Mouse (Mus musculus) hindbrain, embryonic 15.5 days (tissue): ENCODE measurements around the gene Tor1b. TPM values are rescaled to one million over a fixed set of nuclear protein-coding genes. Genes with fewer than 3 reads are reported as not detected.
"Not testable (repeated sequence)": the region's sequence is repeated elsewhere in the genome, so short reads cannot be mapped to it uniquely, and the experiment has no call there.

Experiments used
- ATAC-seq: fragments of 200-750 bp; cut with Nextera tagmentation; 2 replicates; pipeline ENCODE4 v1.8.0; 2017; ENCODE audit warnings: low read depth, moderate number of reproducible peaks, moderate TSS enrichment; ENCODE audit not compliant: low FRiP score
- H3K27ac ChIP-seq: fragments of 300-500 bp; sonication (generic); replicated peaks from 2 replicates; pipeline ENCODE4 v1.5.1; 2015; ENCODE audit warnings: mild to moderate bottlenecking, inconsistent platforms
- H3K27me3 ChIP-seq: fragments of 300-500 bp; sonication (generic); 2 replicates; pipeline ENCODE4 v1.6.1; 2015; ENCODE audit warnings: control low read depth, inconsistent platforms
- H3K36me3 ChIP-seq: fragments of 300-500 bp; sonication (generic); 2 replicates; pipeline ENCODE4 v1.6.1; 2015; ENCODE audit warnings: control low read depth, inconsistent platforms
- H3K4me1 ChIP-seq: fragments of 300-500 bp; sonication (generic); replicated peaks from 2 replicates; pipeline ENCODE4 v1.6.1; 2015; ENCODE audit warnings: control low read depth, inconsistent platforms
- H3K4me2 ChIP-seq: fragments of 300-500 bp; sonication (generic); 2 replicates; pipeline ENCODE4 v1.6.1; 2015; ENCODE audit warnings: moderate library complexity, mild to moderate bottlenecking, inconsistent platforms
- H3K4me3 ChIP-seq: fragments of 300-500 bp; sonication (generic); 2 replicates; pipeline ENCODE4 v1.5.1; 2015; ENCODE audit warnings: mild to moderate bottlenecking, inconsistent platforms
- H3K9ac ChIP-seq: fragments of 300-500 bp; sonication (generic); 2 replicates; pipeline ENCODE4 v1.6.1; 2015; ENCODE audit warnings: inconsistent platforms
- H3K9me3 ChIP-seq: fragments of 300-500 bp; sonication (generic); 2 replicates; pipeline ENCODE4 v1.6.1; 2016; ENCODE audit warnings: control low read depth, inconsistent platforms
- WGBS: fragments of 180-500 bp; shearing (Covaris S2); methylation state at CpG from one replicate; pipeline ENCODE4 v1.1.7; 2015; 5-methylcytosine and 5-hydroxymethylcytosine counted together
- polyA plus RNA-seq: library from polyadenylated mRNA; unstranded; fragments of >200 nt; fragmentation: Nextera tagmentation; extraction: Ambion mirVana; gene quantifications from 2 replicates; pipeline ENCODE4 v1.2.1, GENCODE M21; 2015

The Tor1b gene
- polyA plus RNA-seq, 1 experiment from 2014 or later = 18.8 TPM

DNA sequence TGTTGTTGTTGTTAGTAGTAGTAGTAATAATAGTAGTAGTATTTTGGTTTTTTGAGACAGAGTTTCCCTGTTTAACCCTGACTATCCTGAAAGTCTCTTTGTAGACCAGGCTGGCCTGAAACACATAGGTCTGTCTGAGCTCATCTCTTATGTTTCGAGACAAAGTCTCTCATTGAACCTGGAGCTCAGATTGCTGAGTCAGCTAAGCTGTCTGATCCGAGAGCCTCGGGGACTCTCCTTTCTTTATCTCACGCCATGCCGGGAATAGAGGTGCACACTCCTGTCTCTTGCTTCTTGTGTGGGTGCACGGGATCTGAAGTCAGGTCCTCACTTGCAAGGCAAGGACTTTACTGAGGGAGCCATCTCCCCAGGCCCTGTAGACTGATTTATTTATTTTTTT lies 19.7 kb upstream of the Tor1b start:
- H3K9ac ChIP-seq = no peak overlapping the region
- H3K4me3 ChIP-seq = no peak overlapping the region
- H3K4me2 ChIP-seq = no peak overlapping the region
- no peaks in the 10 kb centered on the region for H3K9me3 ChIP-seq
- 69% methylated on average over 6 of the region's 6 CpGs for WGBS
- no peak for ATAC-seq
- no peaks in the 10 kb centered on the region for H3K36me3 ChIP-seq
- no peak overlapping the region for H3K27ac ChIP-seq
- no peaks in the 10 kb centered on the region for H3K27me3 ChIP-seq
- H3K4me1 ChIP-seq = peaks cover 17% of the 10 kb centered on the region

DNA sequence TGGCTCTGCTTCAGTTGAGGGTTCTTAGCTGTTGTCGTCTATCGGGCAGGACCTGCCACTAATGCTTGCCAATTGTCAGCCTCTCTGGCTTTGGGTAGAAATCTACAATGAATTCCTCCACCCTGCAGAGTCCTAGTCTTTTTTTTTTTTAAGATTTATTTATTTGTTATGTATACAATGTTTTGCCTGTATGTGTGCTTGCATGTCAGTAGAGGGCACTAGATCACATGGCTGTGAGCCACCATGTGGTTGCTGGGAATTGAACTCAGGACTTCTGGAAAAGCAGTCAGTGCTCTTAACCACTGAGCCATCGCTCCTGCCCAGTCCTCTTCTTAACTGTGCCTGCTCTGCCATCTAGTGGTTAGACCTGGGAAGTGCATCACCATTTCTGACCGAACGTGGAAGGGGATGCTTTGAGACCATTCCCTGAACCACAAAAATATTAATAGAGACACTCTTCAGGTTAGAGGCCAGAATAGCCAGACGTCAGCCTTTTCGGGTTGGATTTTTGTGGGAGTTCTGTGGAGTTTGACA lies 18.8 kb upstream of the Tor1b start:
- H3K9me3 ChIP-seq = no peaks in the 10 kb centered on the region

DNA sequence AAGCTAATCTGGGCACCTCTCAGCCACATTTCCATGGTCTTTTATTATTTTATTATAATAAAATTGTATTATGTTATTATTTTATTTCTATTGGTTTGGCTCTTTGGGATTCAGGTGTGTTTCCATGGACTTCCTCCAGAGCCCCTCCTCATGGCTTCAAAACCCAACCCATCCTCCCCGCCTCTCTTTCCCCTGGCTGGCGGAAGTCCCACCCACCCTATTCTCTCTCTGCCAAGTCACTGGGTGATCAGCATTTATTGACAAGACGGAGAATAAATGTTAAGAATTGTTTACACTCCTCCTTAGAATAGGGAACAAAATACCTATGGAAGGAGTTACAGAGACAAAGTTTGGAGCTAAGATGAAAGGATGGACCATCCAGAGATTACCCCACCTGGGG lies 16.0 kb upstream of the Tor1b start:
- no peaks in the 10 kb centered on the region for H3K4me1 ChIP-seq
- H3K4me2 ChIP-seq = no peak overlapping the region
- no peaks in the 10 kb centered on the region for H3K9me3 ChIP-seq
- no peak overlapping the region for H3K27ac ChIP-seq
- WGBS = 75% methylated on average over 3 of the region's 3 CpGs
- H3K9ac ChIP-seq = no peak overlapping the region
- ATAC-seq = no peak
- no peak overlapping the region for H3K4me3 ChIP-seq
- no peaks in the 10 kb centered on the region for H3K36me3 ChIP-seq
- no peaks in the 10 kb centered on the region for H3K27me3 ChIP-seq

More for the DNA sequence above, 18.8 kb upstream of the Tor1b start:
- 17% methylated on average over 7 of the region's 7 CpGs for WGBS
- Histone ChIP-seq H3K4me3 (no peak overlapping the region), H3K36me3 (no peaks in the 10 kb centered on the region), H3K27ac (no peak overlapping the region), H3K4me1 (peaks cover 10% of the 10 kb centered on the region), H3K4me2 (no peak overlapping the region), H3K9ac (no peak overlapping the region), H3K27me3 (no peaks in the 10 kb centered on the region)
- ATAC-seq = no peak

DNA sequence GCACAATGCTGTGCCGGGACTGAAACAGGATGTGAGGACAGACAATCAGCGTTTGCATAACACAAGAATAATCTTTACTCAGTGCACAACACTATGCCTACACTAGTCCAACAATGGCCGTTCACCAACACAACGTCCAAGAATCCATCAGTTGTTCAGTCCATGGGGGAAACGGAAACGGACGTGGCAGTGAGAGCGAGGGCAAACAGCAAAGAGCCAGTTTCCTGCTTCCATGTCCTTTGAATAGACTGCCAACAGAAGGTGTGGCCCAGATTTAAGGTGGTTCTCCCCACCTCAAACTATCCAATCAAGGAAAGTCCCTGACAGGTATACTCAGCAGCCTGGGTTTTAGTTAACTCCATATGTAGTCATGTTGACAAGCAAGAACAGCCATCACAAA lies 15.0 kb upstream of the Tor1b start:
- Histone ChIP-seq H3K27me3 (no peaks in the 10 kb centered on the region), H3K4me2 (no peak overlapping the region), H3K9me3 (no peaks in the 10 kb centered on the region), H3K36me3 (no peaks in the 10 kb centered on the region), H3K4me1 (no peaks in the 10 kb centered on the region), H3K4me3 (no peak overlapping the region), H3K9ac (no peak overlapping the region), H3K27ac (no peak overlapping the region)
- 85% methylated on average over 8 of the region's 8 CpGs for WGBS
- ATAC-seq = no peak

DNA sequence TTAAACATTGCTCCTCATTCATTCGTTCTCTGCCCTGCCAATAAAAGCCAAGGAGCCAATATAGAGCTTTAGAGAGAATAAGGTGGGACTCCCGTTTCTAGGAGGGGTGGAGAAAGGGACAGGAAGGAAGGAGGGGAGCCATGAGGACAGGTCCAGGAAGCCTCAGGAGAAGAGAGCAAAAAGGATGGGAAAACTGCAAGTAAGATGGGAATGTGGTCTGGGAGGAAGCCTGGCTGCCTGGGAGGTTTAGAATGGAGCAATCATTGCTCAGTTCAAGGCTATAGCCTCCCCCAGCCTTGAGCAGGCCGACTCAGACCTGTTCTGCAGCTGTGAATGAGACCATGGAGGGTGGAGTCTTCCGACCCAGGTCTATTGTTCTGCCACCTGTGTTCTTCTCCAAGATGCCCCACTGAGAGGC lies 14.2 kb upstream of the Tor1b start:
- 47% methylated on average over 4 of the region's 4 CpGs for WGBS
- H3K27ac ChIP-seq = no peak overlapping the region
- ATAC-seq = no peak
- no peaks in the 10 kb centered on the region for H3K36me3 ChIP-seq
- no peak overlapping the region for H3K9ac ChIP-seq
- no peak overlapping the region for H3K4me3 ChIP-seq
- H3K9me3 ChIP-seq = no peaks in the 10 kb centered on the region
- no peak overlapping the region for H3K4me2 ChIP-seq
- H3K4me1 ChIP-seq = no peaks in the 10 kb centered on the region
- no peaks in the 10 kb centered on the region for H3K27me3 ChIP-seq

DNA sequence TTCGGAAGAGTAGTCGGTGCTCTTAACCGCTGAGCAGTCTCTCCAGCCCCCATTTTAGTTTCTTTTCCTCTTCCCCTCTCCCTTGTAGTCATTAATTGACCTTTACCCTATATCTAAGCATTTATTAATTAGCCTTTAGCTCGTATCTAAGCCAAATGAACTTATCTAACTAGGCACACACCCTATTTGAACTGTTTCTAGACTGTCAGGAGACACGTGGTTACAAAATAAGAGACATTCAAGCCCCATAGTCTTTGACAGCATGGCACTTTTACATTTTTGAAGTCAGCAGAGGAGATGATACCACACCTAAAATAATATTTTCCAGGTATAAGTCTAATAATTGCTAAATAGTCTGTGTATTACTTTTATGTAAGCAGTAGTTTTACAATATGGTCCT lies 11.2 kb upstream of the Tor1b start:
- no peak overlapping the region for H3K4me3 ChIP-seq
- no peak overlapping the region for H3K27ac ChIP-seq
- H3K9ac ChIP-seq = no peak overlapping the region
- no peaks in the 10 kb centered on the region for H3K4me1 ChIP-seq
- no peaks in the 10 kb centered on the region for H3K9me3 ChIP-seq
- no peaks in the 10 kb centered on the region for H3K36me3 ChIP-seq
- H3K4me2 ChIP-seq = no peak overlapping the region
- 90% methylated on average over 5 of the region's 5 CpGs for WGBS
- H3K27me3 ChIP-seq = no peaks in the 10 kb centered on the region
- ATAC-seq = no peak

DNA sequence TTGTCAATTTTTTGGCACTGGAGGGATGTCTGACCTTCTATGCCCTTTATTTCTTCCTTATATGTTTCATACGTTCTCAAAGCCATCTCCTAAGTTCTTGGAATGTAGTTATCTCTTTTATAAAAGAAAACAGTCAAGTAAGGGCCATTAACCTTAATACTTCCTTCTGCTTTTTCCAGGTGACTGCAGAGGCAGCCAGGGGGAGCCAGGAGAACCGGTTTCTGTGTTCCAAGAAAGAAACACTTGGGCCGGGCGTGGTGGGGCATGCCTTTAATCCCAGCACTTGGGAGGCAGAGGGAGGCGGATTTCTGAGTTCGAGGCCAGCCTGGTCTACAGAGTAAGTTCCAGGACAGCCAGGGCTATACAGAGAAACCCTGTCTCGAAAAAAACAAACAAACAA lies 10.6 kb upstream of the Tor1b start:
- 53% methylated on average over 7 of the region's 7 CpGs for WGBS
- H3K36me3 ChIP-seq = not testable (repeated sequence)

DNA sequence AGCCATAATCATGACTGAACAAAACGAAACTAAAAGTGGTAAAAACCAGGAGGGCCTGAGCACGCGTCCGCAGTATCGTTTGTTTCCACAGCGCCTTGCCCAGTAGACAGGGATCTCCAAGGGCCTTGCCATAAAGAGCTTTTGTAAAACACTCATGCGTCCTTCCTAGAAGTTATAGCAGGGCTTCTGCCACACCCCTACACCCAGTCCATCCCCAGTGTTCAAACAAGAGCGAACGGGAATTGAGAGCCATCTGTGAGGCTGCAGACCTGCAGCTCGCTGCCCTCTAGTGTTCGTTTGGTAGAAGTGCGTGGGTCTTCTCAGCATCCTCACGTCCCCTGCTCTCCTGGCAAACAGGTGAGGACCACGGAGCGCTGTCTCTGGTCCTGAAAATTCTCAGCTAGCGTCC lies 10.2 kb upstream of the Tor1b start:
- Histone ChIP-seq H3K27ac (no peak overlapping the region), H3K4me1 (no peaks in the 10 kb centered on the region), H3K4me3 (peak overlapping the region; percentile 22), H3K9me3 (no peaks in the 10 kb centered on the region), H3K27me3 (no peaks in the 10 kb centered on the region), H3K9ac (no peak overlapping the region), H3K36me3 (no peaks in the 10 kb centered on the region), H3K4me2 (peak overlapping the region; percentile 44)
- WGBS = 29% methylated on average over 16 of the region's 16 CpGs
- ATAC-seq = peak; percentile 71; the same call in 1 of the 2 replicates

More for the DNA sequence above, 10.6 kb upstream of the Tor1b start:
- H3K4me2 ChIP-seq, ATAC-seq, H3K9ac ChIP-seq, H3K4me1 ChIP-seq, H3K4me3 ChIP-seq, H3K27me3 ChIP-seq, H3K9me3 ChIP-seq, H3K27ac ChIP-seq: not testable (repeated sequence)

DNA sequence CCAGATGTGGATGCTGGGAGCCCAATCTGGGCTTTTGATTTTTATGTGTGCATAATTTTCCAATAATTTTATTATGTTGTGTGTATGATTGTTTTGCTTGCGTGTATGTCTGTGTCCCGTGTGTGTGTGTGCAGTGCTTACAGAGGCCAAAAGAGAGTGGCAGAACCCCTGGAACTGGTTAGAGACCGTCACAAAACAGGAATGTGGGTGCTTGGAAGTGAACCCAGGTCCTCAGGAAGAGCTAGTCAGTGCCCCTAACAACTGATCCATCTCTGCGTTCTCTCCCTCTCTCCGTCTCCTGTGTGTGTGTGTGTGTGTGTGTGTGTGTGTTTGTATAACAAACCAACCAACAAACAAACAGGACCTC lies 319 bp upstream of the Tor1b start:
- WGBS = 25% methylated on average over 5 of the region's 5 CpGs
- Histone ChIP-seq H3K4me2 (peak overlapping the region; percentile 86), H3K9ac (peak overlapping the region; percentile 91), H3K4me3 (peak overlapping the region; percentile 89), H3K36me3 (peaks cover 20% of the 10 kb centered on the region), H3K27ac (peak overlapping the region; percentile 91), H3K27me3 (no peaks in the 10 kb centered on the region), H3K4me1 (peaks cover 38% of the 10 kb centered on the region), H3K9me3 (no peaks in the 10 kb centered on the region)
- no peak; the same call in none of the 2 replicates for ATAC-seq

DNA sequence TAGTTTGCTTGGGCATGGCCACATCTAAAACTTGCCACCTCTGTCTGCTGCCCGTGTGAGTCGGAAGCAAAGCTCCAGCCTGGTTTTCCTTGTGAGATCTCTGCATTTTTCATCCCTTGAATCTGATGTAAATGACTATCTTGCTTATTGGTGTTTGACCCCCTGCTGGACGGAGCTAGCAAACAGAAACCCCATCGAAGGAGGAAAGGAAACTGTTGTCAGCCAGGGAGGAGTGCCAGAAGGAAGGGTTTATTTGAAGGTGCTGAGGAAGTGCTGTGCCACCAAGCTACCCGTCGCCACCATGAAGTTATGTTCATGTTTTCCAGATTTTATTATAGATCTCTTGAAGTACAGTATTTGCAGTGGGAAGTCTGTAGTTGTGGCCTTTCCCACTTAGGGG lies 2.0 kb downstream of the Tor1b start:
- Histone ChIP-seq H3K4me2 (peak overlapping the region; percentile 86), H3K9ac (no peak overlapping the region)

DNA sequence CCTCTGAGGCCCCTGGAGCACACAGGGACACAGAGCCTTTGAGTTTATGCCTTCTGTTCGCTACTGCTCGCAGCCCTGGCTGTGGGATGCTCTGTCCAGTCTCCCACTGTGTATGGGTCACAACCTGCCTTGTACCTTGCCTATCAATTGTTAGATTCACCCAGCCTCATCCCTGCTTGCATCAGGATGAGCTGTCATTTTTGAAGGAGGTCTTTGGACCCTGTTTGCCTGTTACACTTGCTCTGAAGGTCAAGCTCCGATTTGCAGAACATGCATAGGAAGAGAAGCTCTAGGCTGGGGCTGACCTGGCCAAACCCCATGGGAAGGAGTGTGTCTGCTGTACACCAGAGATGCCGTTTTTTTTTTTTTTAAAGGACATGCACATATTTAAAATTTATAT lies 4.8 kb downstream of the Tor1b start:
- WGBS = 87% methylated on average over 4 of the region's 4 CpGs
- no peak for ATAC-seq

More for the DNA sequence above, 2.0 kb downstream of the Tor1b start:
- ATAC-seq = no peak
- Histone ChIP-seq H3K36me3 (peaks cover 43% of the 10 kb centered on the region), H3K27ac (no peak overlapping the region), H3K4me3 (no peak overlapping the region), H3K9me3 (no peaks in the 10 kb centered on the region), H3K4me1 (peaks cover 38% of the 10 kb centered on the region), H3K27me3 (no peaks in the 10 kb centered on the region)
- 83% methylated on average over 6 of the region's 6 CpGs for WGBS

DNA sequence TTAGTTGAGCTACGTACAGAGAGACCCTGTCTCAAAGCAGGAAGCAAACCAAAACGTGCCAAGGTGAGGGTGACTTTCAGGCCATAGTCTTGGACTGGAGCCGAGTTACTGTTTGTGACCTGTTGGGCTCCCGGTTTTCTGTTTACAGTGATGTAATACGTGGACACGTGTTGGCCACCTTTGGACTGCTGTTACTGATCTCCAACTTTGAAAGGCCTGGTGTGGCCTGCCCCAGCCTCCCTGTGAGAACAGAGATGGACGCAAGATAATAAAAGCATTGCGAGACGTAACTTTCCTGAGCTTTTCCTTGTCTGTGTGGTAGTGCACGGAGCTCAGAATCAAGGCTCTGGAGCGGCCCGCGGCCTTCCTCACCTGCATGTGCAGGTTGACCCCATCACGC lies 6.0 kb downstream of the Tor1b start:
- H3K27me3 ChIP-seq = no peaks in the 10 kb centered on the region
- no peak overlapping the region for H3K9ac ChIP-seq
- H3K9me3 ChIP-seq = no peaks in the 10 kb centered on the region
- H3K4me3 ChIP-seq = no peak overlapping the region
- H3K4me1 ChIP-seq = peaks cover 28% of the 10 kb centered on the region
- WGBS = 93% methylated on average over 14 of the region's 14 CpGs
- no peak overlapping the region for H3K4me2 ChIP-seq
- ATAC-seq = no peak
- no peak overlapping the region for H3K27ac ChIP-seq
- peaks cover 76% of the 10 kb centered on the region for H3K36me3 ChIP-seq

More for the DNA sequence above, 4.8 kb downstream of the Tor1b start:
- H3K27me3 ChIP-seq = no peaks in the 10 kb centered on the region
- no peak overlapping the region for H3K4me2 ChIP-seq
- peaks cover 34% of the 10 kb centered on the region for H3K4me1 ChIP-seq
- no peak overlapping the region for H3K4me3 ChIP-seq
- no peak overlapping the region for H3K27ac ChIP-seq
- H3K9me3 ChIP-seq = no peaks in the 10 kb centered on the region
- H3K36me3 ChIP-seq = peaks cover 64% of the 10 kb centered on the region
- no peak overlapping the region for H3K9ac ChIP-seq

DNA sequence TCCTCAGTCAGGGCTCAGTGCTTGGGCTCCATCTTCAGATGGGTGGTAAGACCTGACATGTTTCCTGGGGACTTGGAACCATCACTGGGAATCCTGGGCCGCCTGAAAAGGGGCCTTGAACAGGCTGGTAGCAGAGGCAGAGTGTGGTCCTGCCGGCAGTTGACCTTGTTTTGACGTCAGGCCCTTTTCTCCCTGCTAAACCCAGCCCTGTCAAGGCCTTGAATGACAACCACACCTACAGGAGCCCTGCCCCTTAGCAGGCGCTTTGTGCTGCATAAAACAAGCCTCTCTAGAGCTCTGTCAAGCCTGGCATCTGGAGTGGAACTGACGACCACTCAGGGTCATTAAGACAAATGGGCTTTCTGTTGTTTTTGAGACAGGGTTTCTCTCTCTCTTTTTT lies 7.1 kb downstream of the Tor1b start:
- Histone ChIP-seq H3K27me3 (no peaks in the 10 kb centered on the region), H3K4me1 (peaks cover 17% of the 10 kb centered on the region), H3K36me3 (peaks cover 84% of the 10 kb centered on the region), H3K27ac (no peak overlapping the region), H3K9me3 (no peaks in the 10 kb centered on the region), H3K4me2 (no peak overlapping the region), H3K9ac (no peak overlapping the region), H3K4me3 (no peak overlapping the region)
- ATAC-seq = no peak
- WGBS = 43% methylated on average over 5 of the region's 5 CpGs
